Mouse (Mus musculus) thymus, adult 2 months (tissue): ENCODE results near the gene Fbxo9.

Experiments used
- CTCF ChIP-seq: fragments of 200-500 bp; IDR thresholded peaks from 2 replicates; pipeline ENCODE4 v1.5.1; 2012; ENCODE audit warnings: mild to moderate bottlenecking, control low read depth, low read length, moderate library complexity, borderline replicate concordance; ENCODE audit not compliant: control insufficient read depth, poor library complexity, insufficient read depth; ENCODE audit errors: extremely low read depth
- POLR2A ChIP-seq: fragments of 200-500 bp; IDR thresholded peaks from 2 replicates; pipeline ENCODE4 v1.6.1; 2012; ENCODE audit warnings: mild to moderate bottlenecking, low read length, control low read depth, moderate library complexity; ENCODE audit not compliant: control insufficient read depth, poor library complexity, insufficient read depth; ENCODE audit errors: extremely low read depth

DNA sequence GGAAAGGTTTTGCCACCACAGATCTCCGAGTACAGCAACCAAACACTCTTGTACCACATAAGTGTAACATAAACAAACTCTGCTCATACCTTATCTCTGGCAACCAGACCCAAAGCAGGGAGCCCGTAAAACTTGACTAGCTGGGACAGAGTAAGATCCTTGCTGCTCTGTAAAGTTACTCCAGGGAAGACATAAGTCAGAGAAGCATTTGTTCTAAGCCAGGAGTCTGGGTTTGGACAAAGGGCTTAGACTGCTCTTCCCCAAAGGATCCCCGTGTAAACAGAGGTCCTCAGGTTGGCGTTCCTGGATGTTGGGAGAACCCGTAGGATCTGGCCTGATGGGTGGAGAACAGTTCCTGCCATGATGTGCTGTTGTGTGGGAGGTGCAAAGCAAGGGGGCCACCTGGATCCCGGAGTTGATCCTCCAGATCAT, 3.3 kb downstream of the Fbxo9 start:
- TF ChIP-seq POLR2A (no peak), CTCF (no peak)
